Mouse (Mus musculus): ENCODE results near the gene Rnase10.

DNA sequence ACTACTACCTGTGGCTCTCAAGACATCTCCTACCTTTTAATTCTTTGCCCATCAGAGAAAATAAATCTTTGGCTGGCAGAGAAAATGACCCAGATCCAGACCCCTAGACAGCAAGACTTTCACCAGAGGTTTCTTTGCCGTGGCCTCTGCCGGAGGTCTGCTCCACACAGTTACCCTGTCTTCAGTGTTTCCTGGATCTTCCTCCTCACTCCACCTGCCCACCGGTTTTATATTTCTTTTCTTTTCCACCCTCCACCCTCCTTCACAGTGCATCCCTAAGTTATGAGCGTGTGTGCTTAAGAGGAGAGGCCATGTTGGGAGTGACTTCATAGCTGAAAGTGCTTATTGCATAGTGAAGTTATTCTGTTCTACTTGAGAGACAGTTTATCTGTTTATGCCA is 15.9 kb downstream of the Rnase10 start:
- TF ChIP-seq CTCF (IDR thresholded peaks at IDR 0.05; ENCODE audit: low read depth), result no peak
- TF ChIP-seq EP300 (IDR thresholded peaks at IDR 0.05; ENCODE audit: low read depth), result no peak
